Mouse (Mus musculus) MEL (cell line): ENCODE data around the gene Nprl3. TPM values are rescaled to one million over a fixed set of nuclear protein-coding genes. Genes with fewer than 3 reads are reported as not detected.

Source experiments
- DNase-seq: peaks from one replicate; pipeline ENCODE4 v3.0.0; 2011; ENCODE audit warnings: low read depth, low spot score
- H3K27ac ChIP-seq: 2 replicates; pipeline ENCODE4 v1.5.1; 2012; ENCODE audit warnings: low read depth, mild to moderate bottlenecking, control low read depth, low read length, moderate library complexity; ENCODE audit not compliant: control insufficient read depth
- H3K27me3 ChIP-seq, 2 experiments: fragments of 150-350 bp in 1 of 2; sonication (generic) in 1 of 2; 2 replicates each; pipeline ENCODE4 v1.6.1; 2012; ENCODE audit warnings: low read length in 2 of 2, mild to moderate bottlenecking in 2 of 2, improper control_type of control experiment in 1 of 2, moderate library complexity in 1 of 2; ENCODE audit not compliant: insufficient read depth in 2 of 2, control insufficient read depth in 1 of 2
- H3K36me3 ChIP-seq, 2 experiments: 2 replicates each; pipeline ENCODE4 v1.6.1; 2012 to 2014; ENCODE audit warnings: low read length in 2 of 2, improper control_type of control experiment in 1 of 2, inconsistent platforms in 1 of 2, mild to moderate bottlenecking in 1 of 2; ENCODE audit not compliant: insufficient read depth in 2 of 2, control insufficient read depth in 1 of 2
- H3K4me1 ChIP-seq, 2 experiments: fragments of 150-350 bp in 1 of 2; sonication (generic) in 1 of 2; 2 replicates each; pipeline ENCODE4 v1.6.1; 2012; ENCODE audit warnings: low read length in 2 of 2, improper control_type of control experiment in 1 of 2, mild to moderate bottlenecking in 1 of 2; ENCODE audit not compliant: insufficient read depth in 2 of 2, control insufficient read depth in 1 of 2
- H3K4me3 ChIP-seq, 2 experiments: fragments of 150-350 bp in 1 of 2; sonication (generic) in 1 of 2; 2 replicates each; pipeline ENCODE4 v1.5.1; 2012; ENCODE audit warnings: low read depth in 2 of 2, low read length in 2 of 2, mild to moderate bottlenecking in 2 of 2, moderate library complexity in 2 of 2, control low read depth in 1 of 2, improper control_type of control experiment in 1 of 2; ENCODE audit not compliant: control insufficient read depth in 1 of 2, insufficient read depth in 1 of 2
- H3K79me2 ChIP-seq: 2 replicates; pipeline ENCODE4 v1.6.1; 2012; ENCODE audit warnings: mild to moderate bottlenecking, low read length, moderate library complexity; ENCODE audit not compliant: control insufficient read depth, poor library complexity, insufficient read depth
- H3K9ac ChIP-seq: 2 replicates; pipeline ENCODE4 v1.6.1; 2012; ENCODE audit warnings: low read depth, mild to moderate bottlenecking, control low read depth, low read length, moderate library complexity; ENCODE audit not compliant: control insufficient read depth, poor library complexity, severe bottlenecking
- H3K9me3 ChIP-seq: fragments of 150-350 bp; sonication (generic); replicated peaks from 2 replicates; pipeline ENCODE4 v1.6.1; 2012; ENCODE audit warnings: mild to moderate bottlenecking, low read length, improper control_type of control experiment, moderate library complexity; ENCODE audit not compliant: insufficient read depth
- ELF1 ChIP-seq: IDR thresholded peaks from 2 replicates; pipeline ENCODE4 v1.6.1; 2014; ENCODE audit warnings: low read depth, mild to moderate bottlenecking, inconsistent platforms, low read length, improper control_type of control experiment, moderate library complexity
- EP300 ChIP-seq, 2 experiments: IDR thresholded peaks; 2 replicates each; pipeline ENCODE4 v1.6.1; 2011; ENCODE audit warnings: improper control_type of control experiment in 2 of 2, low read length in 2 of 2, low read depth in 1 of 2, mild to moderate bottlenecking in 1 of 2
- ETS1 ChIP-seq: IDR thresholded peaks from 2 replicates; pipeline ENCODE4 v1.6.1; 2012; ENCODE audit warnings: low read depth, mild to moderate bottlenecking, inconsistent platforms, low read length, improper control_type of control experiment, moderate library complexity
- MAFK ChIP-seq: IDR thresholded peaks from 2 replicates; pipeline ENCODE4 v1.6.1; 2011; ENCODE audit warnings: low read depth, mild to moderate bottlenecking, low read length, improper control_type of control experiment, borderline replicate concordance
- MAX ChIP-seq: IDR thresholded peaks from 2 replicates; pipeline ENCODE4 v1.6.1; 2011; ENCODE audit warnings: low read length, improper control_type of control experiment
- MEF2A ChIP-seq: IDR thresholded peaks from 2 replicates; pipeline ENCODE4 v1.6.1; 2014; ENCODE audit warnings: low read depth, mild to moderate bottlenecking, inconsistent platforms, low read length, improper control_type of control experiment; ENCODE audit not compliant: poor library complexity, insufficient replicate concordance, severe bottlenecking; ENCODE audit errors: extremely low read depth
- MYC ChIP-seq: IDR thresholded peaks from 2 replicates; pipeline ENCODE4 v1.6.1; 2011; ENCODE audit warnings: low read depth, mild to moderate bottlenecking, low read length, improper control_type of control experiment, moderate library complexity
- POLR2A ChIP-seq, 2 experiments: IDR thresholded peaks; 2 replicates each; pipeline ENCODE4 v1.6.1; 2011 to 2012; ENCODE audit warnings: low read length in 2 of 2, mild to moderate bottlenecking in 2 of 2, control low read depth in 1 of 2, improper control_type of control experiment in 1 of 2, low read depth in 1 of 2, moderate library complexity in 1 of 2; ENCODE audit not compliant: control insufficient read depth in 1 of 2, insufficient read depth in 1 of 2, poor library complexity in 1 of 2
- POLR2AphosphoS2 ChIP-seq: IDR thresholded peaks from 2 replicates; pipeline ENCODE4 v1.6.1; 2011; ENCODE audit warnings: low read length, improper control_type of control experiment
- POLR2AphosphoS5 ChIP-seq: IDR thresholded peaks from 2 replicates; pipeline ENCODE4 v1.6.1; 2012; ENCODE audit warnings: low read depth, borderline replicate concordance, mild to moderate bottlenecking, inconsistent platforms, low read length, moderate library complexity, mixed read lengths
- SIN3A ChIP-seq: IDR thresholded peaks from 2 replicates; pipeline ENCODE4 v1.6.1; 2012; ENCODE audit warnings: low read length, improper control_type of control experiment, inconsistent platforms
- TCF12 ChIP-seq: IDR thresholded peaks from 2 replicates; pipeline ENCODE4 v1.6.1; 2014; ENCODE audit warnings: low read depth, mild to moderate bottlenecking, inconsistent platforms, low read length, improper control_type of control experiment, moderate library complexity
- USF2 ChIP-seq, 2 experiments: IDR thresholded peaks; 2 replicates each; pipeline ENCODE4 v1.6.1; 2011 to 2012; ENCODE audit warnings: improper control_type of control experiment in 2 of 2, low read length in 2 of 2, borderline replicate concordance in 1 of 2, inconsistent platforms in 1 of 2, low read depth in 1 of 2, mild to moderate bottlenecking in 1 of 2; ENCODE audit not compliant: insufficient read depth in 1 of 2
- ZC3H11A ChIP-seq: IDR thresholded peaks from 2 replicates; pipeline ENCODE4 v1.6.1; 2012; ENCODE audit warnings: low read depth, mild to moderate bottlenecking, inconsistent platforms, low read length, improper control_type of control experiment
- ZNF384 ChIP-seq: IDR thresholded peaks from 2 replicates; pipeline ENCODE4 v1.6.1; 2012; ENCODE audit warnings: low read depth, mild to moderate bottlenecking, inconsistent platforms, low read length, improper control_type of control experiment
- polyA plus RNA-seq, 2 experiments: library from polyadenylated mRNA; stranded (reverse) in 1 of 2; unstranded in 1 of 2; fragments of >175 nt in 1 of 2; fragments of >200 nt in 1 of 2; gene quantifications; 2 replicates each; pipeline versions ENCODE4 v1.2.1 to v1.2.4; 2012; ENCODE audit warnings: low replicate concordance in 2 of 2, low read depth in 1 of 2; ENCODE audit not compliant: insufficient read length in 2 of 2, insufficient read depth in 1 of 2, missing spikeins in 1 of 2
- total RNA-seq: library from RNA; depleted of rRNA; stranded (reverse); fragments of 300-350 nt; gene quantifications from 2 replicates; pipeline ENCODE4 v1.2.3, GENCODE M21; 2012

Gene Nprl3
- total and polyA plus RNA-seq, 3 experiments: 14.1 to 18.4 TPM; not detected in 1

GRCm38 (mm10) chr11:32244617-32245016 lies 22.9 kb downstream of the Nprl3 start:
- Histone ChIP-seq H3K4me3 (no peak overlapping the region), H3K36me3 (peaks cover 0 to 45% of the 10 kb centered on the region in 2 experiments; a peak in 2 of 4 replicates), H3K27ac (peak overlapping the region; percentile 92), H3K9me3 (no peaks in the 10 kb centered on the region), H3K27me3 (no peaks in the 10 kb centered on the region), H3K9ac (peak overlapping the region; percentile 40), H3K4me1 (peaks cover 27 to 47% of the 10 kb centered on the region in 2 experiments), H3K79me2 (no peaks in the 10 kb centered on the region)
- TF ChIP-seq TCF12 (0 out of 2 replicates have a peak, but pooled peaks have one; percentile 14), MAX (peak; percentile 45; the same call in 1 of the 2 replicates), EP300 (IDR thresholded peaks at IDR 0.05; ENCODE audit: low read depth in 1 of 2, low read length in 2 of 2) (peak in 1 of 2 experiments; percentile 10; a peak in 1 of 4 replicates), SIN3A (no peak; the same call in 1 of the 2 replicates), MYC (0 out of 2 replicates have a peak, but pooled peaks have one; percentile 49)
- DNase-seq: no peak

- H3K4me3 ChIP-seq: no peak overlapping the region
- H3K79me2 ChIP-seq: no peaks in the 10 kb centered on the region
Measured at GRCm38 (mm10) chr11:32244064-32244463, 23.4 kb downstream of the Nprl3 start.

GRCm38 (mm10) chr11:32243205-32243955 lies 24.1 kb downstream of the Nprl3 start:
- no peak overlapping the region for H3K9ac ChIP-seq
- H3K36me3 ChIP-seq: peaks cover 0 to 35% of the 10 kb centered on the region in 2 experiments; a peak in 2 of 4 replicates
- no peak for DNase-seq
- no peak overlapping the region for H3K4me3 ChIP-seq
- no peak overlapping the region for H3K27ac ChIP-seq
- H3K27me3 ChIP-seq: no peaks in the 10 kb centered on the region
- H3K9me3 ChIP-seq: no peaks in the 10 kb centered on the region
- TF ChIP-seq MEF2A (no peak), MAFK (peak; percentile 14; the same call in 1 of the 2 replicates)
- no peaks in the 10 kb centered on the region for H3K79me2 ChIP-seq
- H3K4me1 ChIP-seq: peaks cover 25 to 44% of the 10 kb centered on the region in 2 experiments

More at GRCm38 (mm10) chr11:32244064-32244463, 23.4 kb downstream of the Nprl3 start:
- Histone ChIP-seq H3K36me3 (peaks cover 0 to 40% of the 10 kb centered on the region in 2 experiments; a peak in 2 of 4 replicates), H3K27ac (no peak overlapping the region), H3K9me3 (no peaks in the 10 kb centered on the region), H3K27me3 (no peaks in the 10 kb centered on the region), H3K9ac (no peak overlapping the region), H3K4me1 (peaks cover 27 to 44% of the 10 kb centered on the region in 2 experiments)
- DNase-seq: no peak
- TF ChIP-seq ZC3H11A (no peak), USF2 (IDR thresholded peaks at IDR 0.05; ENCODE audit: borderline replicate concordance in 1 of 2, insufficient read depth in 1 of 2, low read depth in 1 of 2, low read length in 2 of 2) (no peak), POLR2AphosphoS5 (no peak), EP300 (IDR thresholded peaks at IDR 0.05; ENCODE audit: low read depth in 1 of 2, low read length in 2 of 2) (no peak), ZNF384 (no peak), ETS1 (no peak), ELF1 (no peak), POLR2AphosphoS2 (no peak), POLR2A (IDR thresholded peaks at IDR 0.05; ENCODE audit: control insufficient read depth in 1 of 2, insufficient read depth in 1 of 2, low read depth in 1 of 2, low read length in 2 of 2, poor library complexity in 1 of 2) (no peak)
